Mouse (Mus musculus) neutrophil, adult 5-6 weeks (primary cell): ENCODE measurements around the gene Drd3. TPM values are rescaled to one million over a fixed set of nuclear protein-coding genes. Genes with fewer than 3 reads are reported as not detected.

Experiments used
- ATAC-seq: fragments of 151-379, 151-347 bp; 2 replicates; pipeline ENCODE4 v1.8.0; 2017; ENCODE audit warnings: mild to moderate bottlenecking, moderate TSS enrichment; ENCODE audit not compliant: insufficient number of reproducible peaks, poor library complexity, low FRiP score, severe bottlenecking; ENCODE audit errors: extremely low read depth
- total RNA-seq: library from RNA; stranded (forward); fragments of 200-1000 nt; gene quantifications from 2 replicates; pipeline ENCODE4 v1.2.3, GENCODE M21; 2017

The Drd3 gene
- total RNA-seq, 1 experiment from 2014 or later = not detected

- no peak for ATAC-seq
Observed at GRCm38 (mm10) chr16:43799541-43799940, 45.7 kb downstream of the Drd3 start.

DNA sequence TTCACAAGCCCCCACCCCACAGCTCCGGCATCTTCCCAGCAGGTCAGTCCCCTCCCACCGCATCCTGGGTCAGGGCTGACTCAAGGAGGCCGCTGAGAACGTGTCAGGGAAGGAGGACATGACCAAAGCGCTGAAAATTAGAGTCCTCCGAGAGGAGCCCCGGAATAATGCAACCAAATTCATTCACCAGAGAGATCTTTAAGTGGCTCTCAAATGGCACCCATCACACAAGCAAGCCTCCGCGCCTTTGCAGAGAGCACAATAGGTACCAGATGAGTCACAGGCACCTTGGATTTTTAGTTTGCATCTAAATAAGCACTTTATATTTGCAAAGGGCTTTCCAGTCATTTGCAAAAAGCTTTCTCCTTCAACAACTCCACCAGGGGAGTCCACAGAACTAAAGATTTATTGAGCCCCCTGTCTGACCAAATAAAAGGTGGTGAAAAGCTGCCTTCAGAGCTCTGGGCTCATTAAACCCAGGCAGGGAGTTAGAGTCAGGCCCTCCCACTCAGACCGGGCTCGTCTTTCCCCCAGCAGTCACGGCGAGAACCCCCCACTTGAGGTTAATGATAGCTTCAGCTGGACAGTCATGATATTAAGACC is 46.4 kb downstream of the Drd3 start:
- ATAC-seq = no peak

DNA sequence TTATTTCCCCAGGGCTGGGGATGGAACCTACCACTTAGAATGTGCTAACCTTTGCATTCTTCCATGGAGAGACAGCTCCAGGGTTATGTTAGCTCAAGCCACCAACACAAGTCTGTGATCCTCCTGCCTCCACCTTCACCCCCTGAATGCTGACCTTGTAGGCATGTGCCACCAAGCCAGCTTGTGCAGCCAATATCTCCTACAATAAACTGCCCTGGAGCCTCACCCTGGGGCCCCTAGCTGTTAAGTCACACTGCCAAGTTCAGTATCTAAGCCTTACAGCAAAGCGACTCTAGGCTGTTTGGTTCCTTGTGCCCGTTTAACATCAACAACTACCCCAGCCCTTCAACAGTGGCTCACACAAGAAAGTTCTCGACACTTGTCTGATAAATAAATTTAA is 47.3 kb downstream of the Drd3 start:
- no peak for ATAC-seq

GRCm38 (mm10) chr16:43801791-43802307 is 48.0 kb downstream of the Drd3 start:
- peak; percentile 68 for ATAC-seq

GRCm38 (mm10) chr16:43802466-43802865 is 48.6 kb downstream of the Drd3 start:
- no peak for ATAC-seq

GRCm38 (mm10) chr16:43804364-43804763 is 50.5 kb downstream of the Drd3 start:
- no peak for ATAC-seq

DNA sequence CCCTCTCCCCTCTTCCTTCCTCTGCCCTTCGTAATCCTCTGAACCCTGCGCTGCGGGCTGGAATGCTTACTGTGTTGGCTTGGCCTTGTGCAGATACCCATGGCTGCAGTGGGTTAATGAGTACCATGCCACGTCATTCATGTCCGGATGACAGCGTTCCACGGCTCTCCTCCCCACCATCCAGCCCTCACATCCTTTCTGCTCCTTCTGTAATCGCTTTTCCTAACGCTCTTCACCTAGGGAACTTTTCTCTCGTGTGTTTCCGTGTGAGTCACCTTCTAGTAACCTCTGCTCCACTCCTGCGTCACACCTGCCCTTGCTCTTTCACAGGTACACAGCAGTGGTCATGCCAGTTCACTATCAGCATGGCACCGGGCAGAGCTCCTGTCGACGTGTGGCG is 53.2 kb downstream of the Drd3 start:
- ATAC-seq = no peak

DNA sequence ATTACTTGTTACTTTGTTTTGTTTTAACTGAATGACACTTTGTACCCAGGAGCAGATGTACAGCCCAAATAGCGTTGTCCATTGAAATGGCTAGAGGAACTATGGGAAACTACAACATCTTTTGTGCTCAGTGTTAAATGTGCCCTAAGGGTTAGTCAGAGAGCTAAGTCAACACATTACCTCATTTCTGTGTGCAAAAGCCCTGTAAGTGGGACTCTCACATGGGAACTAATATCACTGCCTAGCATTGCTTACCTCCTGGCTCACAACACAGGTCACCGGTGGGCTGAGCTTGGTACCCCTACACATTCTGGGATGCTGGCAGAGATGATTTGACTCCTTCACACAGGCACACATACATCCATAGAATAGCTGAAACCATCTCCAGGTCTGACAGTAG is 55.6 kb downstream of the Drd3 start:
- no peak for ATAC-seq

- ATAC-seq = no peak
Observed at GRCm38 (mm10) chr16:43811402-43811801, 57.6 kb downstream of the Drd3 start.

DNA sequence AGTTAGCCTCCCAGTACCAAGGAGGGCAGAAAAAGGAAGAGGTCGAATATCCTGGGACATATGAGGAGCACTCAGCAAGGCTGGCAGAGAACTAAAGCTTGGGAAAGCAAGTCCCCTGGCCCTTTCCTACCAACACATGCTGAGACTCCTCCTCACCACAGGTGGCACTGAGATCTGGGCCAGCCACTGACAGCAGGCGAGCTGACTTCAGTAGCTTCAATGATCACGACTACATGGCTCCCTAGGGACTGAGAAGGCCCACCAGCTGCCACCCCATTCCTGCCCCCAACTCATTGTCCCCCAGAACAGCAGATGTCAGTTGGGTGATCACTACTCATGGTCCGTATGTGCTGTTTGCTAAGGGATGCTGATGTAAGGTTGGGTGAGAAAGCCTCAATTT is 60.8 kb downstream of the Drd3 start:
- ATAC-seq = no peak

- ATAC-seq = no peak
Observed at GRCm38 (mm10) chr16:43816321-43816720, 62.5 kb downstream of the Drd3 start.

GRCm38 (mm10) chr16:43818404-43818803 is 64.6 kb downstream of the Drd3 start:
- no peak for ATAC-seq

- ATAC-seq = no peak
Observed at GRCm38 (mm10) chr16:43827492-43827891, 73.7 kb downstream of the Drd3 start.

GRCm38 (mm10) chr16:43831957-43832356 is 78.1 kb downstream of the Drd3 start:
- ATAC-seq = no peak

GRCm38 (mm10) chr16:43841236-43841635 is 87.4 kb downstream of the Drd3 start:
- ATAC-seq = no peak

DNA sequence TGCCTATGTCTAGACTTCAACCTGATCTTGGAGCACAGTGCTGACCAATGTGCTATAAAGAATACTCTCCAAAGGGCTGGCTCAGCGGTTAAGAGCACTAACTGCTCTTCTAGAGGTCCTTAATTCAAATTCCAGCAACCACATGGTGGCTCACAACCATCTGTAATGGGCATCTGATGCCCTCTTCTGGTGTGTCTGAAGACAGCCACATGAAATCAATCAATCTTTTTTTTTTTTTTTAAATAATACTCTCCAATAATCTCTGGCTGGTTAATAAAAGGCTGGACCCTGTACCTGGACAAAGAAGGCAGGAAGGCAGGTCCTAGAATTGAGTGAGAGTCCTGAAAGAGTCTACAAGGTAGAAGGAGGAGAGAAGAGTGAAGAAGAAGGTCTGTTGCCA is 96.0 kb downstream of the Drd3 start:
- no peak for ATAC-seq

DNA sequence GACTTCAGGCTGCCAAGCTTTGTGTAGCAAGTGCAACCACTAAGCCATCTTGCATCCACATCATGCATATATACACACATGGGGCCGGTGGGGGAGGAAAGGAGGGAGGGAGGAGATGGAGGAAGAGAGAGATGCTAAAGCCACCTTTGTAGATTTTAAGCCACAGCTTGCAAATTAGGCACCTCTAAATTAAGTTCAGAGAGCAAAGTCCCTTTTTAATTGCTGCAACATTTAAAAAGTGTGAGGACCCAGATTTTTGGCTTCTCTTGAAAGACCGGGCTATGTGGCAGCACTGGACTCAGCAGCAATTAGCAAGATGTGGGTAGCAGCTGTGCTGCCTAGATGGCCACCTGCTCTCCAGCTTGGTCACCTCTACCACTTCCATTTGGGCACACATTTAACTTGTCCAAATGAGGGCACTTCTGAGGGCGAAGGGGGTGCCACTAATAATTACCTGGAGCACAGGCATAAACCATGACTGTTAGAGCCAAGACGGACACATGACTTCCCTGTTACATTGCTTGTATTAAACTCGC is 105.2 kb downstream of the Drd3 start:
- no peak for ATAC-seq

GRCm38 (mm10) chr16:43860624-43861023 is 106.8 kb downstream of the Drd3 start:
- no peak for ATAC-seq

DNA sequence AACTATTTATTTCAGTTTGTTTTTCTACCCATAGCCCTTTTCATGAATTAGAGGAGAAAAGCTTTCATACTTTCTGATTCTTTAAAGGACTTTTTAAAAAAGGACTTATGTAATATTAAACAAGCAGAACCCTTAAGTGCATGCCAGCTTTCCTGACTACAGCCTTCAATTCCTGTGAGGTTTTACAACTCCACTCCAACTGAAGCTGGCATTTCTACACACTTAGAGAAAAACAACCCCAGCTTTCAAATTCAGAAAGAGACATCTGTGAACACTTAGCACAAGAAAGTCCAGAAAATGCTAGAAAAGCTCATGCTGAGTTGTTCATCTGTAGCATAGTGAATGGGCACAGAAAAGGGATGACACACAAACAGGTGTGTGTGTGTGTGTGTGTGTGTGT is 116.0 kb downstream of the Drd3 start:
- no peak for ATAC-seq

DNA sequence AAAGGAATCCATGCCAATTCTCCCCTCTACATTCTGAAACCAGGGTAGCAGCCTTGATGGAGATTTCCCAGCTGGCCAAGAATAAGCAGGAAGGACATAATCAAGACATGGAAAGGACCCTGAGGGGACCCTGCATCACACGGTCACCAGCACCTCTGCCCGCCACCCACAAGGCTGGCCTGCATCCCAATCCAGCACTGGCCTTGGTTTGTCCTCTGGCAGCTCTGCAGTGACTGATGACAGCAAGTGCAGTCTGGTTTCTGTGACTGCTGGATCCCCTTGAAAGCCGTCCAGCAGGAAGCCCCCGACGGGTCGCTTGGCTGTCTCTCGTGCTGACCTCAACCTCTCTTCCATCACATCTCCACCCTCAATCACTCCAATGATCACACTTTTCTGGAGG is 117.6 kb downstream of the Drd3 start:
- no peak for ATAC-seq
